Mouse (Mus musculus): ENCODE results near the gene Cib3. TPM values are rescaled to one million over a fixed set of nuclear protein-coding genes. Genes with fewer than 3 reads are reported as not detected.

The Cib3 gene
- not detected for total RNA-seq (2021)
- long read RNA-seq, experiment 1, result 0 reads
- long read RNA-seq, experiment 2, result 0 reads

DNA sequence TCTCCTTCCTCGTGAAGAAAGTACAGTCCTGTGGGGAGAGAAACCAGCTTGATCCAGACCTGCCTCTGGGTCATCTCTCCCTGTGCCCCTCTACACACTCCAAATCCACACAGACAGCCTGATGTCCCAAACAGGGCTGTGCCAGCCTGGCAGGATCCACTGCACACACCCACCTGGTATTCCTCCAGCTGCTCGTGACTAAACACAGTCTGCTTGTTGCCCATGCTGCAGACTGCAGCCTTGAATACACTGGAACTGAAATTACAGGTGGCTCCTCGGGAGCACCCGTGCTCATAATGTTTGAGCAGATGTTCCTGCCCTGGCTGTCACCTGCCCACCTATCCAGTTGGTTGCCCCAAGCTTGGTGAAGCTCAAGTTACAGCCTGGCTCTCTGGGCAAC is at the start of gene Cib3:
TSS of gene Cib3 (minus strand) at position 87 of the 400 bp plus-strand sequence.
- DNase-seq (ENCODE audit: low spot score in 2 of 2), result peak in 1 of 2 experiments; percentile 18
- Histone ChIP-seq H3K27ac (no peak within 1 kb of the TSS), H3K4me3 (no peak within 1 kb of the TSS)
- no peak for TF ChIP-seq CTCF (conservative IDR thresholded peaks at IDR 0.05)

GRCm38 (mm10) chr8:72261872-72262271 is 49.2 kb upstream of the Cib3 start:
- DNase-seq (ENCODE audit: low spot score in 2 of 2), result no peak
- TF ChIP-seq CTCF (conservative IDR thresholded peaks at IDR 0.05), result peak; percentile 62
- H3K4me3 ChIP-seq, result no peak overlapping the region
- no peak overlapping the region for H3K27ac ChIP-seq

GRCm38 (mm10) chr8:72261431-72261830 is 48.8 kb upstream of the Cib3 start:
- no peak for DNase-seq (ENCODE audit: low spot score in 2 of 2)
- no peak for TF ChIP-seq CTCF (conservative IDR thresholded peaks at IDR 0.05)
- Histone ChIP-seq H3K4me3 (no peak overlapping the region), H3K27ac (no peak overlapping the region)

DNA sequence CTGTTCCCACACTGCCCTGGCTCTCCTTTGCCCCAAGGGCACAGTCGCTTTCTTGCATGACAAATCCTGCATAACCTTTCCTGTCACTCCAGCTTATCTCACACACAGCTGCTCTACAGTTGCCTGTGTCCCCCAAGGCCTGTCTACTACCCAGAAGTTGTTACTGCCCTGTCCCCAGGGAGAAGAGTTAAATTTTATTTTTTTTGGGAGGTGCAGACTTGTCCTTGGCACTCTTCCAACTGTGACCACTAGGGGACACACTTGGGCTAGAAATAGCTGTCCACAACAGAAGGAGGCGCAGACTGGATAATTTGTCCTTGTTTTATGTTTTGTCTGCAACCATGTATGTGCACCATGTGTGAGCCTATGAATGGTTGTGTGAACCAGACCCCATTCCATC is 48.4 kb upstream of the Cib3 start:
- TF ChIP-seq CTCF (conservative IDR thresholded peaks at IDR 0.05), result peak; percentile 76
- no peak overlapping the region for H3K27ac ChIP-seq
- DNase-seq (ENCODE audit: low spot score in 2 of 2), result peak; percentile 12 to 38
- no peak overlapping the region for H3K4me3 ChIP-seq

DNA sequence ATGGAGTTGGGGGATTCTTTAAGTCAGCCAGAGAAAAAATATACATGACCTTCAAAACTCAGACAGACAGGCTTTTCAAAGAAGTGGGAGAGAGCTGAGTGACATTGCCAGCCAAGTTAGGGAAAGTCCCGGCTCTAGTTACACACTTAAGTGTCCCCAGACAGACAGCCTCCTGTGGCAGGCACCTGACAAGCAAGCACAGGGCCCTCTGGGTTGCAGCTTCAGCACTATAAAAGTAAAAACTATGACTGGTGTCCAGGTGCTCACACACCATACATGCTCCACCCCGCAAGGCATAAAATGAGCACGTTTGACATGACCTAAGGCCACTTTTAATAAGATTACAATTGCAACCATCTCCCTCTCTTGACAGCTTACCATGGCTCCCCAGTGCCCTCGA is 47.9 kb upstream of the Cib3 start:
- no peak overlapping the region for H3K27ac ChIP-seq
- TF ChIP-seq CTCF (conservative IDR thresholded peaks at IDR 0.05), result no peak
- no peak for DNase-seq (ENCODE audit: low spot score in 2 of 2)
- H3K4me3 ChIP-seq, result no peak overlapping the region

DNA sequence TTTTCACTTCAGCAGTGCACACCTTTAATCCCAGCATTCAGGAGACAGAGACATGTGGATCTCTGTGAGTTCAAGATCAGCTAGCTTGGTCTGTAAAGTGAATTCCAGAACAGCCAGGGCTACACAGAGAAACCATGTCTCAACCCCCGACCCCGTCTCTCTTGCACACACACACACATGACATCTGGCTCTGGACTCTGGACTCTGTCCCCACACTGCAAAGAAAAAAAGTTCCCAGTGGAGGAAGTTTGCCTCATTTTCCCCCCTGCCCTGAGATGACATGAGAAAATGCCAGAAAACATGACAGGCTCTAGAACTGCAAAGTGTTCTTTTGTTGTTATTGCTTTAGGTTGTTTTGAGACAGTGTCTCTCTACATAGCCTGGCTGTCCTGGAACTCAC is 47.2 kb upstream of the Cib3 start:
- H3K4me3 ChIP-seq, result no peak overlapping the region
- H3K27ac ChIP-seq, result no peak overlapping the region
- DNase-seq (ENCODE audit: low spot score in 2 of 2), result no peak
- TF ChIP-seq CTCF (conservative IDR thresholded peaks at IDR 0.05), result no peak

DNA sequence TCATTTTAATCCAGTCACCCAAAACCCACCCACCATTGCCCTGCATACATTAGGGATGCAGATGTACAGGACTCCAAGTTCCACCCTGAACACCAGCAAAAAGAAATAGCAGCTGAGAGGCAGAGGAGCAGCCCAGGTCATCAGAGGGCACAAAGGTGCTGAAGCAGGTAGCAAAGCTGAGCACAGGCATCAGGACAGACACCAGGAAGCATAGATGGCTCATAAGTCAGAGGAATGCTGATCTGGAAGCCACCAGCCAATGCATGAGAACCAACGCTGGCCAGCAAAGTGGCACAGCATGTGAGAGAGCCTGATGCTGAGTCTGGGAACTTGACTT is 45.2 kb upstream of the Cib3 start:
- Histone ChIP-seq H3K27ac (no peak overlapping the region), H3K4me3 (no peak overlapping the region)
- TF ChIP-seq CTCF (conservative IDR thresholded peaks at IDR 0.05), result no peak
- DNase-seq (ENCODE audit: low spot score in 2 of 2), result no peak

DNA sequence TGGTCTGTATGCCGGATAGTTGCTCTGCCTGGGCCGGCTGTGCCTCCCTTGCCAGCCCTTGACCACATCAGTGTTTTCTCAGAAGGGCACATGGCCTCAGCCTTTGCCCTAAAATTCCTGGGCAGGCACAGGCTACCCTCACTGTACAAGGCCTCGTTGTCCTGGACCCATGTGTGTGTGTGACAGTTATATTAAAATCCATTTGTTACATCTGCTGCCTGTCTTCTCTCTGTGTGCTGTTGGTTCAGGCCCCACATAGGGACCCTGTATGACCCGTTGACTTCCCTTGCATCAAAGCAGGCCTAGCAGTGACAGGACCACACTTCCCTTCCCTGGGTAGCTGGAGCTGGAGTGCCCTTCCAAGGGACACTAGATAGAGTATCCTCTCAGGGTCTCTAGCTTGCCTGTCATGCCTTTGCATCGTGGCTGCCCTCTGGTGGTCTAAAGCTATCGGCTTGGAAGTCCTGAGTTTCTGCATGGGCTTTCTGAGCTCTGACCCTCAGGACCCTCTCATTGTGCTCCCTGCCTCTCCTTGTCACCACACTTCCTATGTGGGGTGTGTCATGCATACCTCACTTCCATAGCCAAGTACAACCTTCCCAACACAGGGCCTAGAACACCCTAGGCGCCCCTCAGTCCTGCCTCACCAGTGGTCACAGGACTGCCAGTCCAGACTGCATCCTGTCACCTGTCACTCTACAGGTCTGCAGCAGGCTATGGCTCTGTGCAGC is 44.7 kb upstream of the Cib3 start:
- peak; percentile 76 for TF ChIP-seq CTCF (conservative IDR thresholded peaks at IDR 0.05)
- peak in 1 of 2 experiments; percentile 26 for DNase-seq (ENCODE audit: low spot score in 2 of 2)
- no peak overlapping the region for H3K27ac ChIP-seq
- H3K4me3 ChIP-seq, result no peak overlapping the region

DNA sequence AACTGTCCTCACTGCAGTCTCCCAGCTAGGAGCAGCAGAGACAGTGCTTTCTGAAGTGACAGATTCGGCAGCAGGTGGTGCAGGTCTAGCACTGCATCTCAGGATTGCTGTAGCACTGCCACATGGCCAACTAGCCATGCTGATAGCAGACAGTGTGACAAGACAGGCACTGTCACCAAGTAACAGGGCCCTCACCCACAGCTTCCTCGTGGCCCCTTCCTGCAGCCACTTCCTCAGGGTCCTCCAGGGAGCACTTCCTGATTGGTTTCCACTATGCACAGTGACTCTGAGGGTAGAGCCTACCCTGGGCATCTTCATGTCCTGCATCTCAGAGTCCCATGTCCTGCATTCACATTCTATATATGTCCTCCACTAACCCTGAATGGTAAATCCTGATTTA is 32.0 kb upstream of the Cib3 start:
- H3K4me3 ChIP-seq, result no peak overlapping the region
- 0 out of 2 replicates have a peak overlapping the region, but pooled peaks have one; percentile 10 for H3K27ac ChIP-seq
- TF ChIP-seq CTCF (conservative IDR thresholded peaks at IDR 0.05), result no peak
- DNase-seq (ENCODE audit: low spot score in 2 of 2), result no peak

- no peak for TF ChIP-seq CTCF (conservative IDR thresholded peaks at IDR 0.05)
- Histone ChIP-seq H3K27ac (0 out of 2 replicates have a peak overlapping the region, but pooled peaks have one; percentile 29), H3K4me3 (no peak overlapping the region; the same call in 1 of the 2 replicates)
- DNase-seq (ENCODE audit: low spot score in 2 of 2), result no peak
Measured at GRCm38 (mm10) chr8:72242226-72242625, 29.6 kb upstream of the Cib3 start.

DNA sequence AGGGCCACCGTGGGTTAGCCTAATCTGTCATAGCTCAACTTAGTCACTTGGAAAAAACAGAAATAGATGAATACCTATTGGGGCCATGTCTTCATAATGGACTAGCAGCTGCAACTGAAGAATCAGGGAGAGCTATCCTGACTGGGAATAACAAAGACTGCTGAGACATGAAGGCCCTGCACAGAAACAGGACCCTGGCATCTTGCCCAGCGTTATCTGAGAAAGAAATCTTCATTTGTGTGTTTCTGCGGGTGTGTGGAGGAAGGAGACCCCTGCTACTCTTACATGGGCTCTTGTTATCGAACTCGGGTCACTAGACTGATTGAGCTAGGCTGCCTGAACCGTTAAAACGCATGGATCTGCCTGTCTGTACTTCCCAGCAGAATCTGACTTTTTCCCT is 28.3 kb upstream of the Cib3 start:
- DNase-seq (ENCODE audit: low spot score in 2 of 2), result no peak
- TF ChIP-seq CTCF (conservative IDR thresholded peaks at IDR 0.05), result no peak
- peak overlapping the region; percentile 98; the same call in 1 of the 2 replicates for H3K27ac ChIP-seq
- H3K4me3 ChIP-seq, result peak overlapping the region; percentile 78

- no peak for DNase-seq (ENCODE audit: low spot score in 2 of 2)
- peak overlapping the region; percentile 98 for H3K27ac ChIP-seq
- peak overlapping the region; percentile 78 for H3K4me3 ChIP-seq
- TF ChIP-seq CTCF (conservative IDR thresholded peaks at IDR 0.05), result no peak
Measured at GRCm38 (mm10) chr8:72240403-72240763, 27.7 kb upstream of the Cib3 start.

DNA sequence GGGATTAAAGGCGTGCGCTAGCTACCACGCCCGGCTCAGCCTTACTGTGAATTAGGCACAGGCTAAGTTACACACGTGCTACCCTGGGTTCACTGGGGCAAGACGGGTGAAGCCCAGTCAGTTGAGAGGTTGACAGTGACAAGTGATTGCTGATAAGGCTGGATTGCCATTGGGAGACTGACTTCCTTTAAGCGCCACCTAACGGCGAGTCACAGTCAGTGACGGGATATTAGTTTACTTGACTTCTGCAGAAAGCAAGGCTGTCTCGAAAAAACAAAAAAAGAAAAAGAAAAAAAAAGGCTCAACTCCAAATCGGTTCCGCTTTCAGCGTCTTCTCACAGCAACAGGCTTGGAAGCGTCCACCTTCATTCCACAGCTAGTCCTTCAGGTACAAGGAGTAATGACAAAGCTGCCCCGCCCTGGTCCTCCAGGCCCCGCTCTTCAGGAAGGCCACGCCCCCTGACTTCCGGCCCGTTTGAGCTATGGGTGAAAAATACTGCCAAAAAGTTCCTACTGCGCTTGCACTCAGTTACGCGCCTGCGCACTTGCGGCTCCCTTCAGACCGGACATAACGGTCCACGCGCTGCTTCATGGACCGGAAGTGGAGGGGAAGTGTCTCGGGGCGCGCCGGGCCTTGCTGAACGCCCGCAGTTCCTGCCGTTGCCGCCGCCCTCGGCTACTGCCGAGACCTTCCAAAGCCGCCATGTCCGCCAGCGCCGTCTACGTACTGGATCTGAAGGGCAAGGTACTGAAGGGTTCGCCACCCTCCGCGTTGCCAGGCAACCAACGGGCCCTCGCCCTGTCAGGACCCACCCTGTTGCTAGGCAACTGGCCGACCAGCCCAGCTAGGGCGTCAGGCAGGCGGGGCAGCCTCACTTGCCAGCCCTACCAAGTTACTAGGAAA is 27.1 kb upstream of the Cib3 start, which contains the start of gene Ap1m1:
TSS of gene Ap1m1 (plus strand) at position 520 of the 904 bp plus-strand sequence.
- DNase-seq (ENCODE audit: low spot score in 2 of 2), result peak; percentile 91 to 98
- H3K4me3 ChIP-seq, result peak within 1 kb of the TSS; percentile 78
- peak within 1 kb of the TSS; percentile 98 for H3K27ac ChIP-seq
- TF ChIP-seq CTCF (conservative IDR thresholded peaks at IDR 0.05), result peak; percentile 89

Data from layer of hippocampus, adult 2 months (tissue).